Mouse (Mus musculus) embryo, embryonic 11 days (tissue): ENCODE measurements around the gene Cep250.
A peak's percentile ranks its signal among the peaks of the same experiment; 100 is the strongest.
"Not testable (repeated sequence)": the region's sequence is repeated elsewhere in the genome, so short reads cannot be mapped to it uniquely, and the experiment has no call there.

ENCODE experiments used
- DNase-seq: peaks from one replicate; pipeline ENCODE4 v3.0.0-alpha.2; 2015

Cep250 gene

DNA sequence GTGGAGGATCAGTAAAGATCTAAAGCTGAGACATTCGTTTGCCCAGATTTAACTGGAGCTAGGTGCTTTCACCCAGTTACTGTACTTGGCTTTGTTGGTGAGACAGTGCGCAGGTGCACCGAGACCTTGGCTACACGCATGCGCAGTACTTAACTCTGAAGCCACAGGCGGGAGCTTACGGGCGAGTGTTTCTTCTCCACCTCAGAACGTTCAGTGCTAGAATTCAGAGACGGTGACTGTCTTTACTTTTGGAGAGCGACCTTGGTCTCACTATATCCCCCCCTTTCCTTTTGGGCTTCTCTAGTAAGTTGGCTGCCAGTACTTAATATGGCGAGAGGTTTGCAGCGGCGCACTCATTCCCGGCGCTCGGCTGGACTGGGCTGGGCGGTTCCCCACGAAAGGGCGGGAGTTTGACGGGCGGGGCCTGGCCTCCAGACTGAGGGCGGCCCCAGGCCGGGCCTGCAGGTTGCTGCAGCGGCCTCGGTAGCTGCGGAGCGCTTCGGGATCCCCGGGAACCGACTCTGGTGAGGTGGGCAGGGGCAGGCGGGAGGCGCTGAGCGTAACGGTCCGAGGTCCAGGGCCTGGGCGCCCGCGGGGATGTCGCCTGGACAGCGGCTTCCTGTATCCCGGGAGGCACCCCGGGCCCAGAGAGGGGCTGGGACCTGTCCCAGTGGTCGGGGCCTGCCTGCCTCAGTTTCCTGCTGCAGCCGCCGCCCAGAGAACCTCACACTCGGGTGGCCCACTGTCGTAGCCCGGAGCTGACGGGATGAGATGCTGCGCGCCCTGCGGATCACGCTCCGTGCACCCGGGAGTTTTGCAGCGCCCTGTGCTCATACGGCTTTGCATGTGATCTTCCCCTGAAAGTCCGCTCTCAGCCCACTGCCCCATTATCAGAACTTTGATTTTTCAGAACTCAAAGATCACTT lies at the start of gene Cep250:
Gene Cep250 (plus strand): TSS at position 325 of the 926 bp plus-strand sequence.
- peak; percentile 96 for DNase-seq

- no peak for DNase-seq
Measured at GRCm38 (mm10) chr2:155914684-155915083, 41.6 kb upstream of the Cep250 start.

DNA sequence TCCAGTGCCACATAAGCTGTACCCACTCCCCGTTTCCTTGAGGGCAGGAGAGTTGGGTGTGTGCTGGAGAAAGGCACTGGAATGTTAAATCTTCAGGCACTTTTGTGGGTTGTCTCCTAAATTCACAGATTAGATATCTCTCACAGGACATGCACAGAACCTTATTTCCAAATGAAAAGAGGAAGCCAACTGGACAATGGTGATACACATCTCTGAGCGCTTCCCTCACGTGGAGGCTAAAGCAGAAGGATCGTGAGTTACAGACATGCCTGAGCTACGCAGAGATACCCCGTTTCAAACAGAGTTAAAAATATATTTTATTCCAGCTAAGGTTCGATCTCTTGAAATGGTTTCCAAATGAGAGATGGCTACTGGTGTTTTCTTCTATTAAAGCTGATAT lies 33.1 kb upstream of the Cep250 start:
- DNase-seq: no peak

- DNase-seq: not testable (repeated sequence)
Measured at GRCm38 (mm10) chr2:155925213-155925612, 31.0 kb upstream of the Cep250 start.

GRCm38 (mm10) chr2:155928711-155929345 lies 27.4 kb upstream of the Cep250 start:
- DNase-seq: peak; percentile 6

GRCm38 (mm10) chr2:155929531-155930442 lies 26.5 kb upstream of the Cep250 start, which contains the start of gene Uqcc1:
Gene Uqcc1, minus strand, starts transcription at chr2:155930310.
- DNase-seq: peak; percentile 95

DNA sequence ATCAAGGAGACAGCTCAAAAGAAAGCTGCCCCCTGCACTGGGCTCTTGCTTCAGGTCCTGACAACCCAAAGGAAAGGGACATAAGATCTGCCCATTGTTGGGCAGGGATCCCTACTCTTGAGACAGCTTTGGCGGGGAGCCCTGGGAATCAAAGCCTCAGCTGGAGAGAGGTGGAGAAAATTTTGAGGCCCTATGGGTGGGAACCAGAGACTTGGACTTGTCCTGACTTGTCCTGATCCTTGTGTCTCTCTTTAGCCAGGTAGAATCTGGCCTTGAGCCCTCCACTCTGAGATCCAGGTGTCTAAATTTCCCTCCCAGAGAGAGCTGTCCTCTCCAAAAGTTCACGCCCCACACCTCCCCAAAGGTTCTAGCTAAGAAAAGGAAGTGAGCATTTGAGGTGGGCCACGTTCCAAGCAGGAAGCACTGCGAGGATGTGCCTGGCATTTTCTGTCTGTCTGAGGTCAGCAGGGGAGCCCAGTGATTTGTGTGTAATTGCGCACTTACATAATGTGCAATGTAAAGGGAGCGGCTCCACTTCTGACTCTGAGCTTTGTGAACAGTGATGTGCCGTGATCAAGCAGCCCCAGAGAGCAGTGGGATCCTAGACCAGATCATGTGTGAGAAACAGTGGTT lies 16.2 kb upstream of the Cep250 start:
- no peak for DNase-seq

DNA sequence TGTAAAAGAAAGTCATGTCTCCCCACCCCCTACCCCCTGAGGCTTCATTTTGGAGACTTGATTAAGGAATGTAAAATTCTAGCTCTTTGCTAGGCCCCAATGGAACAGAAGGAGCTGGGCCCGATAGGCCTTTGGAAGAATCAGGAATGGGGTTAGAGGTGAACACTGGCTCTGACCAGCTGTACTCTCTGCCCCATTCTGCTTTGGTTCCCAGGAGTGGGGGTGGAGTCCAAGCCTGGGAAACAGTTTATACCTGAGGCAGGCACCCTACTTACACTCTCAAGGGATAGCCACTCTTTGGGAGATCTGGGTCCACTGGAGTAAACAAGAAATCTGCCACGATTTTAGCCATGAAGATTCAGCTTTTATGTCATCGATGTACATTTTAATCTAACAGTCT lies 15.6 kb upstream of the Cep250 start, which contains the start of gene Gm15557:
Gene Gm15557 (plus strand): TSS at position 48 of the 400 bp plus-strand sequence.
- DNase-seq: no peak

- DNase-seq: no peak
Measured at GRCm38 (mm10) chr2:155941697-155942442, 14.4 kb upstream of the Cep250 start.

- DNase-seq: peak; percentile 64
Measured at GRCm38 (mm10) chr2:155943463-155943862, 12.8 kb upstream of the Cep250 start.

DNA sequence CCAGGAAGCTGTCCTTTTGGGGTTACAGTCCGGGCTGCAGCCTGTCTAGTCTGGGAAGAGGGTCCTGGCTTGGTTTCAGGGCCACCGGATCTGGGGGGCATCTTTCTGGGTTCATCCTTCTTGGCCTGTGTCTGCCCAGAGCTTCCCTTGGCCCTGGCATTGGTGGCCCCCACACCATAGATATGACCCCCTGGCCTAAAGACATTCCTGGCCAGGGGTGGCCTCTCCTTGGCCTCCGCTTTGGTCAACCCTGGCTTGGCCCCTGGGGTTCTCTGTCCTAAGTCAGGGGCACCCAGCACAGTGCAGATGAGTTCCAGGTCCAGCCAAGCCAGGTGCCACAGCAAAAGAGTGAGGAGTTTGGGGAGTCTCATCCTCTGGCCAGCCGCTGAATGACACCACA lies 11.6 kb upstream of the Cep250 start:
- DNase-seq: no peak

GRCm38 (mm10) chr2:155945124-155945523 lies 11.1 kb upstream of the Cep250 start, which contains the start of gene Gdf5:
Gene Gdf5, minus strand, starts transcription at chr2:155945367.
- peak; percentile 35 for DNase-seq

DNA sequence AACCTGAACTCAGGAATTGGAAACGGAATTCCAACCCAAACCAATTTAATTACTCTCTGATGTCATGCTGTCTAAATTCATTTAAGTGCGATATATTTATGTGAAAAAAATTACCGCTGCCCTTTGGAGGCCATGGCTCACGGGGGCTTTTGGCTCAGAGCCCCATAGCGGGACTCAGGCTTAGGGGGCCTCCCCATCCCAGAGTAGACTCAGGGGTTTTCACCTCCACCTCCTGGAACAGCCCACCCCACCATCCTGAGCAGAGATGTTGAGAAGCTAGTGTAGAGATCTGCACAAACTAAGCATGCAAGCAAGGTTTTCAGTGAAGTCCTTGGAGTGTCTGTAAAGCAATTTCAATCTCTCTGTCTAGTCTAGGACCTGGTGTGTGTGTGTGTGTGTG lies 10.7 kb upstream of the Cep250 start:
- DNase-seq: peak; percentile 10

GRCm38 (mm10) chr2:155946069-155946468 lies 10.2 kb upstream of the Cep250 start:
- DNase-seq: peak; percentile 88

DNA sequence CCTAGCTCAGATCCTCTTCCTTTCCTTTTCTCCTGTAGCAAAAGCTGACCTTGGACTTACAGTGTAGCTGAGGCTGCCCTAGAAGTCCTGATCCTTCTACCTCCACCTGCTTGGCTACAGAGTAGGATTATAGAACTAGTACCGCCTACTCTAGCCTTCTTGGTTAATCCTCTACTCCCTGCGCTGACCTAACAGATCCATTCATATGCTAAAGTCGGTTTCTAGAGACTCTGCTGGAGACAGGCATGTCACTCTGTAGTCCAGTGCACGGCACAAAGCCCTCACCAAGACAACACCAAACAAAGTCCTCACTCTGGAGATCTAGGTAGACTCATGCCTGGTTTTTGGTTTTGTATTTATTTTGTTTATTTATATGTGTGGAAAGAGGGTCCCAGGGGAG lies 9.8 kb upstream of the Cep250 start:
- DNase-seq: no peak

GRCm38 (mm10) chr2:155947390-155948002 lies 8.8 kb upstream of the Cep250 start:
- no peak for DNase-seq

GRCm38 (mm10) chr2:155949362-155949761 lies 6.9 kb upstream of the Cep250 start:
- peak; percentile 81 for DNase-seq

DNA sequence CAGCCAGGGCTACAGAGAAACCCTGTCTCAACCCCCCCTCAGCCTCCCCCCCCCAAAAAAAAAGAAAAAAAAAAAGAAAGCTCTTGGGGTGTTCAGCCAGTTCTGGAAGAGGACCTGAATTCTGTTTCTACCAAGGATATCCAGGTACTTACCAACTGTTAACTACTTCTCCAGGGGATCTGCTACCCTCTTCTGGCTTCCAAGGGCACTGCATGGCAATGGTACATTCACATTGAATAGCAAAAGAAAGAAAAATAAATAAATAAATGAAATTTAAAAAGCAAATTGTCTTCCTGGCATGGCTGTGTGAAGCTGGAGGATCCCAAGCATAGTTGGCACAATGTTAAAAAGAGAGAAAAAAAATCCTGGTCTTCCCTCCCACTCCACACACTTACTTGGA lies 4.3 kb upstream of the Cep250 start:
- DNase-seq: peak; percentile 69

DNA sequence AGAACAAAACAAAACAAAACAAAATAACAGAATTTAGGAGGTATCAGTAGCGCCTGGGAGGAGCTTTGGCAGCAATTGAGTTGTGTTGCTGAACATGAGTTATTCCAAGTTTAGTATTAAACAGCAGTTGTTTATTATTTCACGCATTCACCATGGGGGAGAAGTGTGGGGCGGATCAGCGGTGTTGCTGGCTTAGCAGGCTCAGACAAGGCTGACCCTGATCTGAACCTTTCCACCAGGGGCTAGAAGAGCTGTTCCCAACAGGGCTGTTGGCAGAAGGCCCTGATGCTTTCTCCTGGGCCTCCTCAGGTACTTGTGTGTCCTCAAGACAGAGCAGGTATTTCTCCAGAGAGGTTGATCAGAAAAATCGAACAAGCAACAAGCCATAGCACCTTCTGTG lies 3.7 kb downstream of the Cep250 start:
- no peak for DNase-seq

GRCm38 (mm10) chr2:155961862-155962261 lies 5.6 kb downstream of the Cep250 start:
- peak; percentile 12 for DNase-seq

DNA sequence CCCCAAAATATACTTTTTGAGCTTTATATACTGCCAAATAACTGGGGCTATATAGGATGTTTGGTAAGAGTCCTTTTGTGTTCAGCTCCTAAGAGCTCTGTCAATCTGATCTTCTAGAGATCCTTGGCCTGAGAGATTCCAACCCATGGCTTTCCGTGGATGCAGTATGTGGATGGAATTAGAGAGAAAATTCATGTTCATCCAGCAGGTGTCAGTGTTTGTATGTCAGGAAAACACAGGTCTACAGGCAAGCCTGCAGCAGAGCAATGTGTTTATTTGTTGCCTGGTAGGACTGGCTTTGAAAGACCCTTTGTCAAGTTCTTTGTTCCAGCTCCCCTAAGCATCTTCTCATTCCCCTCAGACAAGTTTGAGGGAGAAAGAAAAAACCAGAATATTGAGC lies 6.7 kb downstream of the Cep250 start:
- peak; percentile 47 for DNase-seq
